Mouse (Mus musculus) heart, adult 2 months (tissue): ENCODE results near the gene Fgf3.

Source experiments
- CTCF ChIP-seq: fragments of 200-600 bp; IDR thresholded peaks from 2 replicates; pipeline ENCODE4 v1.8.1; 2022; ENCODE audit warnings: antibody characterized with exemption, mild to moderate bottlenecking, moderate library complexity
- POLR2A ChIP-seq: fragments of 200-500 bp; IDR thresholded peaks from 2 replicates; pipeline ENCODE4 v1.6.1; 2011; ENCODE audit warnings: mild to moderate bottlenecking, low read depth, low read length, control low read depth; ENCODE audit not compliant: insufficient read depth

GRCm38 (mm10) chr7:144867161-144867560 lies 29.3 kb downstream of the Fgf3 start:
- no peak for TF ChIP-seq CTCF
- TF ChIP-seq POLR2A, result no peak
